Mouse (Mus musculus) layer of hippocampus, postnatal 14 days (tissue): ENCODE results near the gene Mief2. TPM values are rescaled to one million over a fixed set of nuclear protein-coding genes. Genes with fewer than 3 reads are reported as not detected.
A peak's percentile ranks its signal among the peaks of the same experiment; 100 is the strongest.

Experiments
- DNase-seq, 2 experiments: peaks; one replicate each; pipeline ENCODE4 v3.0.0; 2021 to 2022; ENCODE audit warnings: low spot score in 2 of 2, mixed read lengths in 1 of 2
- long read RNA-seq, 2 experiments: library from polyadenylated mRNA; stranded (forward); transcript quantifications; one replicate each; pipeline ENCODE4 v2.0.0; 2021
- total RNA-seq, 2 experiments: library from RNA; stranded (reverse); gene quantifications; 2 replicates each; pipeline ENCODE4 v1.2.3; 2021

Mief2 gene
- 10 to 100 TPM; 23.7 to 23.8 TPM for total RNA-seq
- long read RNA-seq, experiment 1, transcript Mief2-201 (4 exons, 2,522 nt), result major isoform, 8 of 25 reads
- long read RNA-seq, experiment 1, partial matches to known transcripts, result 9 of 25 reads
- long read RNA-seq, experiment 1, other reads (novel, unspliced or antisense), result 8 of 25 reads
- long read RNA-seq, experiment 2, transcript Mief2-201 (4 exons, 2,522 nt), result major isoform, 14 of 31 reads
- long read RNA-seq, experiment 2, partial matches to known transcripts, result 8 of 31 reads
- long read RNA-seq, experiment 2, other reads (novel, unspliced or antisense), result 7 of 31 reads

- DNase-seq, result peak; percentile 94 to 96
These were observed at the start of gene Mief2 for GRCm38 (mm10) chr11:60728260-60728761. Mief2 (plus strand) TSS chr11:60728398.

DNA sequence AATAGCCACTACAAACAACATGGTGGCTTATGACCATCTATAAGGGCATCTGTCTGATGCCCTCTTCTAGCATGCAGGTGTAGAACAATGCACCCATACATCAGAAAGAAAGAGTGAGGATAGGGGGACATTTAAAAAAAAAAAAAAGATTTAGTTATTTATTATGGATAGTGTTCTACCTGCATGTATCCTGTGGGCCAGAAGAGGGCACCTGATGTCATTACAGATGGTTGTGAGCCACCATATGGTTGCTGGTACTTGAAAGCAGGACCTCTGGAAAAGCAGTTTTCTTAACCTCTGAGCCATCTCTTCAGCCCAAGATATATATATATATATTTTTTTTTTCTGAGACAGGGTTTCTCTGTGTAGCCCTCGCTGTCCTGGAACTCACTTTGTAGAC lies 32.0 kb upstream of the Mief2 start:
- no peak for DNase-seq

- no peak for DNase-seq
These were observed 30.6 kb upstream of the Mief2 start for GRCm38 (mm10) chr11:60697561-60697960.

GRCm38 (mm10) chr11:60698806-60699523 lies 29.2 kb upstream of the Mief2 start:
- DNase-seq, result no peak

DNA sequence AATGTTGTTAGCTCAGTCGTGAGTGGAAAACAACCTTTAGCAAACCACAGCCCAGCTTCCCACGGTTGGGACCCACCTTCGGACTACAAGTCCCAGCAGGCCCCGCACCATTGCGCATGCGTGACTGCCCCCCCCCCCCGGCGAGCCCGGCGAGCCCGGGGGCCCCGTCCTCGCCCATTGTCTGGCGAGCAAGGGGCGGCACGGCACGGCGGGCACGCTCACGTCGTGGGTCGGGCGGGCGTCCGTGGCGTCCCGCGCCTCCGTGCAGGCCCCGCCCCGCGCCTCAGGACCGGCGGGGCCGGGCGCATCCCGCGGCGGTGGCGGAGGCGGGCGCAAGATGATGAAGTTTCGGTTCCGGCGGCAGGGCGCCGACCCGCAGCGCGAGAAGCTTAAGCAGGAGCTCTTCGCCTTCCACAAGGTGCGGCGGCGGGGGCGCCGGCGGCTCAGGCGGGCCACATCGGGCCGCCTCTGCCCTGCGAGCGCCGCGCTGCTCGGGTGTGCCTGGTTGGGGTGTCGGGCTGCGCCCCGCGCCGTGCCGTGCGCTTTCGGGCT lies 28.6 kb upstream of the Mief2 start, which contains the start of gene Llgl1:
Gene Llgl1, plus strand, starts transcription at position 200 of the 552 bp plus-strand sequence.
- DNase-seq, result peak; percentile 80 to 84

GRCm38 (mm10) chr11:60700320-60701185 lies 27.6 kb upstream of the Mief2 start:
- DNase-seq, result no peak

GRCm38 (mm10) chr11:60701611-60702010 lies 26.6 kb upstream of the Mief2 start:
- DNase-seq, result no peak

DNA sequence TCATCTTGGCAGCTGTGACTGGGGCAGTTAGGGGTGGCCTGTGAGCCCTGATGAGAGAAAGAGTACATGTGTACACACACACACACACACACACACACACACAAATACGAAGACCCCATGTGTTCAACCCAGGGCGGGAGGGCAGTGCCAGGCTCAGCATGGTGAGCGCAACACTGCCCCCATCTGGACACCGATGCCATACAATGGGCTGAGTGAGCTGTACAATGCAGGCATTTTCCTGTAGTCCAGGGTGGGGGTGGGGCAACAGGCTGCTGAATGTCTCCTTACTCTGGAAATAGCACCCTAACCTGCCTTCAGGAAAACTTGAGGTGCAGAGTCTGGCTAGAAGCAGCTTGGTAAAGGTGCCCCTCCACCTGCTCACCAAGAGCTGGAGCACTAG lies 25.1 kb upstream of the Mief2 start:
- DNase-seq, result peak; percentile 60 to 67

GRCm38 (mm10) chr11:60704023-60704880 lies 23.9 kb upstream of the Mief2 start:
- DNase-seq, result peak in 1 of 2 experiments; percentile 1

- DNase-seq, result no peak
These were observed 22.9 kb upstream of the Mief2 start for GRCm38 (mm10) chr11:60705255-60705654.

DNA sequence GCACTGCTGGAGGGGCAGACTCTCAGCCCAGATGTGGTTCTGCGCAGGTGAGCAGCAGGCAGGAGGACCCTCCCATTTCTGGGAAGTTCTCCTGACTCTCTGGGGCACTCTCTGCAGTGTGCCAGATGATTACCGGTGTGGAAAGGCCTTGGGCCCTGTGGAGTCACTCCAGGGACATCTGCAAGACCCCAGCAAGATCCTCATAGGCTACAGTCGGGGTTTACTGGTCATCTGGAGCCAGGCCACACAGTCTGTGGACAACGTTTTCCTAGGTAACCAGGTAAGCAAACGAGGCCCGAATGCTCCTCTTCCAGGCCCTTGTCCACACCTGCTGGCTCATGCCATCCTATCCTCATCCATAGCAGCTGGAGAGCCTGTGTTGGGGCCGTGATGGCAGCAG lies 22.1 kb upstream of the Mief2 start:
- DNase-seq, result peak in 1 of 2 experiments; percentile 1

- peak in 1 of 2 experiments; percentile 1 for DNase-seq
These were observed 21.3 kb upstream of the Mief2 start for GRCm38 (mm10) chr11:60706696-60707480.

DNA sequence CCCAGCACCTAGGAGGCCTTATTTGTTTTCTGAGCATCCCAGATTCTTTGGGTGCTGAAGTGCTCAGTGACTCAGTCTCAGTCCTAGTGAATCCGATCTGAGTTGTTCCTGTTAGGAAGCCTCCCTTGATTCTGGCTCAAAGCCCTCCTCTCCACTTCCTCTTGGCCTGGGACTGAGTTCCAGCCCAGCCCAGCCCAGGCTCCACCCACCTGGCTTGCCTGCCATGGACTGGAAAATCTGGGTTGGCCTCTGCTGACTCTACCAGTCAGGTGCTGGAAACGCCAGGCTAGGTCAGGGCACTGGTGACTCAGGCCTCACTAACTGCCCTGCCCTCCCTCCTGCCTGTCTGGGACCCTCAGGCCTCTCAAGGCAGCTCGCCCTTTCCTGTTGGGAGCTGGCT lies 20.5 kb upstream of the Mief2 start:
- DNase-seq, result peak in 1 of 2 experiments; percentile 4

GRCm38 (mm10) chr11:60708631-60709030 lies 19.6 kb upstream of the Mief2 start:
- DNase-seq, result no peak

GRCm38 (mm10) chr11:60709481-60710465 lies 18.4 kb upstream of the Mief2 start:
- peak in 1 of 2 experiments; percentile 1 for DNase-seq

DNA sequence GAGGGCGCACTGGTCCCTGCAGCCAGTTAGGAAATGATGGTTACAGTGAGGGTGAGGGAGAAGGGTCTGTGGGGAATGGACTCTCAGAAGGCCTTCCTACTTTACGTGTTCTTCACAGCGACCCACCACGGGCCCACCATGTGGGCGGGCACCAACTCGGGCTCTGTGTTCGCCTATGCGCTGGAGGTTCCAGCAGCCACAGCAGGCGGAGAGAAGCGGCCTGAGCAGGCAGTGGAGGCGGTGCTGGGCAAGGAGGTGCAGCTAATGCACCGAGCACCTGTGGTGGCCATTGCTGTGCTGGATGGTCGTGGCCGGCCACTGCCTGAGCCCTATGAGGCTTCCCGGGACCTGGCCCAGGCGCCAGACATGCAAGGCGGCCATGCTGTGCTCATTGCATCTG lies 17.0 kb upstream of the Mief2 start:
- DNase-seq, result no peak

- DNase-seq, result no peak
These were observed 16.2 kb upstream of the Mief2 start for GRCm38 (mm10) chr11:60712040-60712439.
